Mouse (Mus musculus): ENCODE data around the gene Hbs1l.
A peak's percentile ranks its signal among the peaks of the same experiment; 100 is the strongest.

GRCm38 (mm10) chr10:21337191-21337590 lies 41.4 kb downstream of the Hbs1l start:
- TF ChIP-seq CTCF (conservative IDR thresholded peaks at IDR 0.05; ENCODE audit: low read length), result peak; percentile 94
- TF ChIP-seq NANOG (IDR thresholded peaks at IDR 0.05; ENCODE audit: borderline replicate concordance, low read length), result no peak

All from E14TG2a.4 (cell line).